19 mouse cellular contexts compared by ENCODE assay signal in the genomic region with DNA sequence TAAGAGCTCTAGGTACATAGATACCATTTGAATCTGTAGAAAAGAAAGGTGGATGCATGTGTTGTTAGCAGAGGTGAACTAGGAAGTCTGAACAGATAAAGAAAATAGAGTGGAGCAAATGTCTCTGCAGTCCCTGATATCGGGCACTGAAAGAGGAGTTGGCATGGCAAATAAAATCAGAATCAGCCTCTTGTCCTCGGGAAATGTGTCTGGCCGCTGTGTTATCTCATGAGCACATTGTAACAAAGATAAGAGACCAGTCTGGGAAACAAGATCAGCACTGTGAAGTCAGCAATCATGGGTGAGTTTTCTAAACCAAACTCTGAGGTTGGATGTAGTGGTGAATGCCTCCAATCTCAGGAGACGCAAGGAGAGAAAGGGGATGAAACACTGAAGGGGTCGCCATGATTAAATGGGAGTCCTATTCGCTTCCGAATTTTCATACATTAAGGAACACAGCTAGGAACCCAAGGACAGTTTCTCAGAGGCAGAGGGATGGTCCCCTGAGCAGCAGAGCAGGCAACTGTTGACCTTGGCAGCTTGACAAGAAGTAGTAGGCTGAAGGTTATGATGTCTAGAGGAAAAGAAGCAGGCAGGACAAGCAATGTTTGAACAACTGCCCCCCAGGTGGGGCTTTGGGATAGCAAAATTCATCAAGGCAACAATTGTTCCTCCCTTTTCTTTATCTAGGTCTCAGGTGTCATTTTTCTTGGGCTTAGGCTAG. TPM values are rescaled to one million over a fixed set of nuclear protein-coding genes. Genes with fewer than 3 reads are reported as not detected.
A peak's percentile ranks its signal among the peaks of the same experiment; 100 is the strongest.
DNase-seq lines count a peak whose midpoint lies in the region; ATAC-seq and TF ChIP-seq lines count a peak whose summit lies in the region.
"Had no signal": no experiment of that assay in that cellular context is flagged by ENCODE, and none has a peak within 500 bp of the region (broad histone marks: within the 10 kb centered on the region; RNA-seq: fewer than 3 reads in every experiment).

No protein-coding gene starts in this region.

- no peak overlapping the region for H3K9ac ChIP-seq in lung, embryonic 14.5 days
- no peak overlapping the region for H3K9ac ChIP-seq in lung, postnatal 0 days (replicated peaks; ENCODE audit: low read depth)
- H3K9ac ChIP-seq: embryonic facial prominence, embryonic 12.5 days; liver, embryonic 13.5 days; midbrain, embryonic 15.5 days; neural tube, embryonic 12.5 days had no signal

- H3K4me2 ChIP-seq in lung, embryonic 14.5 days: no peak overlapping the region
- no peak overlapping the region for H3K4me2 ChIP-seq in lung, postnatal 0 days (replicated peaks; ENCODE audit: low read depth, low read length)
- H3K4me2 ChIP-seq: embryonic facial prominence, embryonic 12.5 days; liver, embryonic 13.5 days; midbrain, embryonic 15.5 days; neural tube, embryonic 12.5 days had no signal

- no peak for TF ChIP-seq EP300 in lung, postnatal 0 days (IDR thresholded peaks at IDR 0.05)

- no peaks in the 10 kb centered on the region for H3K9me3 ChIP-seq in heart, embryonic 10.5 days
- no peaks in the 10 kb centered on the region for H3K9me3 ChIP-seq in lung, embryonic 14.5 days (ENCODE audit: low read depth, low read length)
- H3K9me3 ChIP-seq in lung, postnatal 0 days (ENCODE audit: low read length): no peaks in the 10 kb centered on the region
- H3K9me3 ChIP-seq: embryonic facial prominence, embryonic 12.5 days; forebrain, embryonic 10.5 days; liver, embryonic 13.5 days; midbrain, embryonic 15.5 days; neural tube, embryonic 12.5 days had no signal

- no peak for DNase-seq in heart, embryonic 10.5 days (ENCODE audit: low spot score)
- DNase-seq in heart, postnatal 4 days: no peak
- peak; percentile 46 for DNase-seq in lung, embryonic 14.5 days
- no peak for DNase-seq in lung, postnatal 0 days (ENCODE audit: low spot score)
- peak; percentile 24 to 61 for DNase-seq in adrenal gland, postnatal 36 days
- DNase-seq in heart, postnatal 10 days: peak; percentile 25 to 49
- DNase-seq in layer of hippocampus, adult 18-20 months (ENCODE audit: low spot score in 2 of 2): no peak
- DNase-seq in retina, postnatal 1 day: no peak
- DNase-seq: cerebellum, postnatal 25 days; liver, embryonic 13.5 days; lung, postnatal 4 days; thymus, postnatal 4 days had no signal

- peaks cover 26% of the 10 kb centered on the region for H3K4me1 ChIP-seq in heart, embryonic 10.5 days
- peaks cover 10% of the 10 kb centered on the region for H3K4me1 ChIP-seq in lung, embryonic 14.5 days (ENCODE audit: insufficient read depth)
- H3K4me1 ChIP-seq in lung, postnatal 0 days (ENCODE audit: insufficient read depth, low read depth, low read length): peaks cover 8% of the 10 kb centered on the region; the same call in 1 of the 2 replicates
- H3K4me1 ChIP-seq: embryonic facial prominence, embryonic 12.5 days; forebrain, embryonic 10.5 days; midbrain, embryonic 15.5 days; neural tube, embryonic 12.5 days had no signal

- no peak for TF ChIP-seq CTCF in lung, embryonic 14.5 days (IDR thresholded peaks at IDR 0.05; ENCODE audit: low read depth)
- no peak for TF ChIP-seq CTCF in lung, postnatal 0 days (IDR thresholded peaks at IDR 0.05)

- H3K27ac ChIP-seq in heart, embryonic 10.5 days: 0 out of 2 replicates have a peak overlapping the region, but pooled peaks have one; percentile 47
- no peak overlapping the region for H3K27ac ChIP-seq in lung, embryonic 14.5 days (ENCODE audit: low read depth)
- no peak overlapping the region for H3K27ac ChIP-seq in lung, postnatal 0 days (ENCODE audit: low read length)
- H3K27ac ChIP-seq: embryonic facial prominence, embryonic 12.5 days; forebrain, embryonic 10.5 days; liver, embryonic 13.5 days; midbrain, embryonic 15.5 days; neural tube, embryonic 12.5 days had no signal

- WGBS in heart, embryonic 10.5 days: 36% methylated on average over 7 of the region's 7 CpGs
- 50% methylated on average over 7 of the region's 7 CpGs for WGBS in lung, embryonic 14.5 days
- WGBS in lung, postnatal 0 days: 50% methylated on average over 7 of the region's 7 CpGs

- H3K36me3 ChIP-seq in heart, embryonic 10.5 days: no peaks in the 10 kb centered on the region
- no peaks in the 10 kb centered on the region for H3K36me3 ChIP-seq in lung, embryonic 14.5 days (ENCODE audit: insufficient read depth)
- H3K36me3 ChIP-seq in lung, postnatal 0 days (ENCODE audit: insufficient read depth, low read length): no peaks in the 10 kb centered on the region
- H3K36me3 ChIP-seq: embryonic facial prominence, embryonic 12.5 days; forebrain, embryonic 10.5 days; liver, embryonic 13.5 days; midbrain, embryonic 15.5 days; neural tube, embryonic 12.5 days had no signal

- H3K27me3 ChIP-seq in heart, embryonic 10.5 days (ENCODE audit: insufficient read depth, poor library complexity, severe bottlenecking): no peaks in the 10 kb centered on the region
- H3K27me3 ChIP-seq in lung, embryonic 14.5 days (ENCODE audit: insufficient read depth, low read length): no peaks in the 10 kb centered on the region
- H3K27me3 ChIP-seq in lung, postnatal 0 days (replicated peaks; ENCODE audit: insufficient read depth, low read length): no peaks in the 10 kb centered on the region
- H3K27me3 ChIP-seq: embryonic facial prominence, embryonic 12.5 days; liver, embryonic 13.5 days; midbrain, embryonic 15.5 days; neural tube, embryonic 12.5 days had no signal

- no peak overlapping the region for H3K4me3 ChIP-seq in heart, embryonic 10.5 days
- no peak overlapping the region for H3K4me3 ChIP-seq in lung, embryonic 14.5 days (ENCODE audit: low read depth, low read length)
- no peak overlapping the region for H3K4me3 ChIP-seq in lung, postnatal 0 days (ENCODE audit: low read depth, low read length)
- H3K4me3 ChIP-seq: embryonic facial prominence, embryonic 12.5 days; forebrain, embryonic 10.5 days; liver, embryonic 13.5 days; midbrain, embryonic 15.5 days; neural tube, embryonic 12.5 days had no signal

- no peak for ATAC-seq in lung, embryonic 14.5 days (ENCODE audit: insufficient read depth)
- no peak for ATAC-seq in lung, postnatal 0 days
- ATAC-seq: CD4-positive, CD25-positive, alpha-beta regulatory T cell, adult 4 months; midbrain, embryonic 15.5 days had no signal

- intact Hi-C loops in heart, postnatal 10 days (cut with DNase I): no loop called here

RNA-seq across cellular contexts. Expression of gene Gm36028, which starts 15.6 kb away (rescaled TPM):
- polyA plus RNA-seq in heart, embryonic 10.5 days (2016; fragmentation: Nextera tagmentation; extraction: Ambion mirVana): 0.88 and 1.0 TPM in 2 replicates
- total RNA-seq in heart, postnatal 4 days (2021): under 1 TPM; 0.47 to 0.79 TPM
- polyA plus RNA-seq in lung, embryonic 14.5 days (2014; fragmentation: Nextera tagmentation; extraction: Ambion mirVana): 0.38 and 0.46 TPM in 2 replicates
- polyA plus RNA-seq in lung, postnatal 0 days (2015; fragmentation: Nextera tagmentation; extraction: Ambion mirVana): 0.61 and 0.73 TPM in 2 replicates
- under 1 TPM in 1 of 2 experiments, not detected in 1; 0.49 TPM for total RNA-seq in adrenal gland, postnatal 36 days (2021)
- total RNA-seq in heart, postnatal 10 days (2021): under 1 TPM in 1 of 2 experiments, not detected in 1; 0.45 TPM
- total RNA-seq in layer of hippocampus, adult 18-20 months (2021): under 1 TPM in 1 of 2 experiments, not detected in 1; 0.40 TPM
- total RNA-seq: layer of hippocampus, postnatal 25 days; left cerebral cortex, postnatal 36 days had no signal
- polyA plus RNA-seq: CD4-positive, CD25-positive, alpha-beta regulatory T cell, adult 4 months; liver, embryonic 13.5 days; midbrain, embryonic 15.5 days; neural tube, embryonic 12.5 days had no signal

RNA-seq across cellular contexts. Expression of gene Lrrc58, which starts 22.8 kb away (rescaled TPM):
- 42.8 and 48.3 TPM in 2 replicates for polyA plus RNA-seq in heart, embryonic 10.5 days (2016; fragmentation: Nextera tagmentation; extraction: Ambion mirVana)
- total RNA-seq in heart, postnatal 4 days (2021): 10 to 100 TPM; 89.6 to 90.1 TPM
- 73.9 and 78.4 TPM in 2 replicates for polyA plus RNA-seq in lung, embryonic 14.5 days (2014; fragmentation: Nextera tagmentation; extraction: Ambion mirVana)
- polyA plus RNA-seq in lung, postnatal 0 days (2015; fragmentation: Nextera tagmentation; extraction: Ambion mirVana): 40.7 and 47.8 TPM in 2 replicates
- total RNA-seq in adrenal gland, postnatal 36 days (2021): 100 to 1,000 TPM; 196 to 310 TPM
- 100 to 1,000 TPM in 1 of 2 experiments, 10 to 100 TPM in 1; 89.1 to 116 TPM for total RNA-seq in heart, postnatal 10 days (2021)
- total RNA-seq in layer of hippocampus, adult 18-20 months (2021): 100 to 1,000 TPM; 101 to 105 TPM

Comparison
In these comparisons a context has a peak if more than half of its experiments do, and no peak if none do; other contexts are left out.
1. DNase-seq: peak in lung, embryonic 14.5 days (single experiment), adrenal gland, postnatal 36 days (2 of 2) and heart, postnatal 10 days (2 of 2); none in heart, embryonic 10.5 days (single experiment), heart, postnatal 4 days (single experiment), lung, postnatal 0 days (single experiment), layer of hippocampus, adult 18-20 months (0 of 2) and retina, postnatal 1 day (single experiment).